Mouse (Mus musculus) thymus, postnatal 14 days (tissue): ENCODE data around the gene Phldb2.

Source experiments
- DNase-seq: peaks from one replicate; pipeline ENCODE4 v3.0.0; 2021

Phldb2 gene

DNA sequence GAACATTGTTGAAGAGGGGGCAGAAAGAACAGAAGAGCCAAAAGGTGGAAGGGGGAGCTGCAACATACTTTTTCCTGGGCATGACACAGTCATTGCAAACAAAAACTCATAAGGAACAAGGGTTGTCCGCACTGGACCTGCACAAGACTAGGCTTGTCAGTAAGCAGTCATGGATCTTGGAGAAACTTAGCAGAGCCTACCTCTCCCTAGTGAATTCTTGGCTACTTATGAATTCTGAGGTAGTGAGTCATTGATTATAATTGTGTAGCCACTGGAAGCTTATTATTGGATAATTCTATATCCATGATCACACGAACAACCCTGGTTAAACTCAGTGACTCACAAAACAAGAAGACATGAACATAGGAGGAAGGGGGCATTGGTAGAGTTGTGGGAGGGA is 7.1 kb downstream of the Phldb2 start:
- DNase-seq: no peak

DNA sequence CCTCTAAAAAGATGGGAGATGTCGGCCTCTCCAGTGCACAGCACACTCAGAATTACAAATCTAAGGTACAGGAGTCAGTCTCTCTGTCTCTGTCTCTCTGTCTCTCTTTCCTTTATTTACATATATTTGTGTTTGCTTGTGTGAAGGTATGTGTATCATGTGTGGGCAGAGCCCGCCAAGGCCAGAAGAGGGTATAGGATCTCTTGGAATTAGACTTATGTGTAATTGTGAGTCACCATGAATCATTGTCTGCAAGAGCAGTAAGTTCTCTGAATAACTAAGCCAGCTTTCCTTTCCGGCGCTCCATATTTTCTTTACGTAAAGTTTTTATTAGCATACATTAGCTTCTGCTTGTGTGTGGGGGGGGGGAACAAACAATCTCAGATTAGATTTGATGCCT is 7.7 kb downstream of the Phldb2 start:
- DNase-seq: no peak

DNA sequence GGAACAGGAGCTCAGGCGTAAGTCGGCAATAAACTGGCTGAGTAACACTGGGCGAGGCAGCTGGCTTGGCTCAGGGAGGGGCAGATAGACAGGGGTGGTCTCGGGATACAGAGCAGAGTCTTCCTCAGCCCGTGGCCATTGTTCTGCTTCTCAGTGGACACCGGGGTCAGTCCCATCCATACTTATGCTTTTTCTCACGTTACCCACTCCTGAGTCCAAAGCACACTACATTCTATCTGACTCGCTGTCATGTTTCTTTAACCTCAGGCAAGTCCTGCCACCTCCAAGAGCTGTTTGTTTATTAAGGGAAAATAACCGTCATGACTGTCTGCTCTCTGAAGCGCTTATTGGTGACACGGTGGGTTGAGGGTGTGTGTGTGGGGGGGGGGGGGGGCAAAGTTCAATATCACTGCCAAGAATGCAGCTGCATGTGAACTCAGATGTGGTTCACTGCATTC is 8.2 kb downstream of the Phldb2 start:
- DNase-seq: no peak

DNA sequence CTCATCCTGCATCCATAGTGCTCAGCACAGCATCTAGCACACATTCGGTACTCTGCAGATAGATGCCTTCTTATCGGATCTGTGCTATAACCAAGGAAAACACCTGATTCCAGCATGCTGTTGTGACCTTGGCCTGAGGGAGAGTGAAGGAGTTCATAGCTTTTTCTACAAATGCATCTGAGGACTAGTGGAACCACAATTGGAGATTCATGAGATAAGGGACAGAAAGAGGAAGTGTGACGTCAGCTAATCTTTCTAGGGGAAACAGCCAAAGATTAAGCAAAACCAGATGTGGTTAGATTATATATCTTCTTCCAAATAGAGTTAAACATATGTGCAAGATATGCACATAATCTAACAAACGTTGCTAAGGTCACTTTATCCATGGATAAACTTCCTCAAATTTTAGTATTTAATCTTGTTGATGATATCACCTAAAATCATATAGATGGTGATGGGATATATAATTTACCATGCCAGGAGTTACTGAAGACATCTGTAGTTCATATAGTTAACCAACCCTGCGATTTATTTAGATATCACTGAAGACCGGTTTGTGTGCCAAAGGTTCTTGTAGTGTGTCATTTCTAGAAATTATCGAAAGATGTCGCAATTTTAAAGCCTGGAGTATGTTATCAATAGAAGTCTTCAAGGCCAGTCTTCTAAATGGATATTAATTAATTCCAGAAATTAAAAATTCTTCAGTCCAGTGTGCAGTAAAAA is 11.1 kb downstream of the Phldb2 start:
- DNase-seq: no peak

DNA sequence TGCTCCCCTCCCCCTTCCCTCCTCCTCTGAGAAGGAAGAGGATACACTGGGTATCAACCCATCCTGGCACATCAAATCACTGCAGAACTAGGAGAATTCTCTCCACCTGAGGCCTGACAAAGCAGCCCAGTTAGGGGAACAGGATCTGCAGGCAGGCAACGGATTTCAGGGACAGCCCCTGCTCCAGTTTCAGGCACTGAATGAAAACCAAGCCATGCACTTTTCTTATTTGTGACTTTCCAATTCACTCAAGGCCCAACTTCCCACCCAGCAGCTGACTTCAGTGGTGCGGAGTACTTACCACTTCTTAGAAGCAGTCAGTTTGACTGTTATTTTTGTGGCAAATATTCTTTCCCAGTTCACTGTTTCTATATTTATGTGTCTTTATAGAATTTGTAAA is 12.7 kb downstream of the Phldb2 start:
- no peak for DNase-seq

DNA sequence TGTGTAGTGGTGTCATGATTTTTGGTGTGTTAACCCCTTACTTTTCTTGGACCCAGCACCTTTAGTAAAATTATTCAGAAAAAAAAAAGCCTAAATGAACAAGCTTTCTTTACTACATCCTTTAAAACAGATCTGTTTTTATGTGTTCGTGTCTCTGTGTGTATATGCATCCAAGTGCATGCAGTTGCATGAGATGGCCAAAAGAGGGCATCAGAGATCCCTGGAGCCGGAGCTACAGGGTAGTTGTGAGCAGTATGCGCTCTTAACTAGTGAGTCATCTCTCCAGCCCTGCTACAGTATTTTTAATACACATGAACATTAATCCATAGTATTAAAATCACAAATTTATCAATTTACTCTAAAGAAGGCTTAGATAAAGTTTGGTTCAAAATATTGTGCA is 14.0 kb downstream of the Phldb2 start:
- no peak for DNase-seq

DNA sequence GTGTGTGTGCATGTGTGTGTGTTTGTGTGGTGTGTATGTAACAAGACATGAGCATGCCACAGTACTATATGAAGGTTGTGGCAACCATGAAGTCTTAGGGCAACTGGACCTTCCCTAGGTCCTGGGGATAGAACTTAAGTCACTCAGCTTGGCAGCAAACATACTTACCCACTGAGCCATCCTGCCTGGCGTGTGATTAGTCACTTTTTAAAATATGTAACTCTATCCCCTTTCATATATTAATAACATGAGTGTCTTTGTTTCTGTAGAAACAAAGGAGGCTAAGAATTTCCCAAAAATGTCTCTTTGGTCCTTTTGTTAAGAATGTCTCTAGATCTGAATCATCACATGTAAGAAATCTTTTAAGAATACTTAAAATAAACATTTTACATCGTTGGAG is 16.0 kb downstream of the Phldb2 start:
- DNase-seq: no peak

DNA sequence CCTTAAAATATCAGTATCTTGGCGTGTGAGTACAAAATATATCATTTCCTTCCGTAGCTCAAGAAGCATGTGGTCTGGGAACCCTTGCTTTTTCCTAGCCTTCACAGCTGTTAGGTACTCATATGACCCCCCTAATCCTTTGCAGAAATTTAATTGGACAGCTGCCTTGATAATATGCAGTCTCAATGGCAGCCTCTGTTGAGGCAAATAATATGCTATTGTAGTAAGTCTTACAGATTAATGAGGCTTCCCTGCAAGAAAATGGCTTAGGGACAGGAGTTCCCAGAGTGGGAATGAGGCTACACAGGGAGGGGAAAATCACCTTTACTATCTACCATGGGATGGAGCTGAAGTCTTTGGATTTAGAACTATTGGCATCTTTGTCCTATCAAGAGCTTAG is 16.9 kb downstream of the Phldb2 start:
- no peak for DNase-seq

DNA sequence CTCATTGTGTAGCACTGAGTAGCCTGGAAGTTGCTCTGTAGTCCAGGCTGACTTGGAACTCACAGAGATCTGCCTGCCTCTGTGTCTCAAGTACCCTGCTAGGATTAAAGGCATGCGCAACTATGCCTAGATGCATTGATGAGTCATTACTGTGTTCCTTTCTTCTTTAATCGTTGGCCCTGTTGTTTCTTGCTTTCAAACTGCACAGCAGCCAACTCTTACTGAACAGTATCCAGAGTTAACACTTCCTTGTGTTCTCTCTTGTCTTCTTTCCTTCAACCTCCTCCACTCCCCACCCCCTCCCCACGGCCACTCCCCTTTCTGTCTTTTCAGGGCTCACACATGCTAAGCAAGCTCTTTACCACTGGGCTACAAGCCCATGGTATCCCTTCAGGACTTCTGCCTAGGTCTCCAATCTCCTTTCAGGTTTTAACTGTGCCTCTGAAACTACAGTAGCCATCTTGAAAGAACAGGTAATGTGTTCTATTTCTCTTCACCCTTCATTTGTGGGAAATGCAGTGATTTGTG is 17.4 kb downstream of the Phldb2 start:
- no peak for DNase-seq

DNA sequence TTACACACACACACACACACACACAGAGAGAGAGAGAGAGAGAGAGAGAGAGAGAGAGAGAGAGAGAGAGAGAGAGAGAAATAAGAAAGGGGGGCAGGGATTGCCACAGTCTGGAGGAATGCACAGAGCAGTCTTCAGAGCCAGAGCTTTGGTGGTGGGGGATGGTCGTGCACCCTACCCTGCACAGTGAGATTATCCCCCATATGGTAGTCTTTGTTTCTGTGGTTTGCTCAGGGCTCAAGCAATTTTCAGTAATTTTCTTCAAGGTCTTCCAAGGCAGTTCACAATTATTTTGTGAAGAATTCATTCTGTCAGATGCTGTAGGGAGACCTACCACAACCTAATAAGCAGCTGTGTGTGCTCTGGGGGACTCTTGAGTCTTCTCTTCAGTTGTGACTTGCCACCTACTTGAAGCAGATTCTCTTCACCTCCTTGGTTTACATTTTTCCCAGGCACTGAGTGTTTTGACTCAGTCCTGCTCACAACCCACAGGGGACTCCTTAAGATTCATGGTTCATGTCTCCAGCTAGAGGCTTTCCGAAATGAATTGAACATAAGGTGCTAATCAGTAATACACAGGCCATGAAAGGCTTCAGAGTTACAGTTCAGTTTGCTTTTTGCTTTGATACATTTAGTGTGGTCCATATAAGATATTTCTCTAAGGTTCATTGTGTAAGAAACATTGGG is 18.5 kb downstream of the Phldb2 start:
- DNase-seq: no peak

DNA sequence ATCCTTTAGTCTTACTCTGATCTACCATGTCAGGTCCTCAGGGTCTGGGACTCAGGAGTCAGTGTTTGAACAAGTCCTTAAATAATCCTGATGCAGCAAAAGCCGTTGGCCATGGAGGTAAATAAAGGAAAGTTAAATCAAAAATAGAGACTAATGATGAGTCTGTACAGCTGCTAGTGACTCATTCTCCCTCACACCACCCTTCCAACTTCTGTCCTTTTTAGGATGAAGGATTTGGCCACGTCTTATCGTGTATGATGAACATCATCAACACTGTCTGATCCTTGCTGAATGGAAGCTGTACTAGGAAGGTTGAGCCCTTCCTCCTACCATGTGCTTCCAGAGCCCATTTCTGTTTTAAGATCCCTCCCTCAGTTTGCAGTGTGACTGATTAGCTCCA is 23.1 kb downstream of the Phldb2 start:
- DNase-seq: no peak

DNA sequence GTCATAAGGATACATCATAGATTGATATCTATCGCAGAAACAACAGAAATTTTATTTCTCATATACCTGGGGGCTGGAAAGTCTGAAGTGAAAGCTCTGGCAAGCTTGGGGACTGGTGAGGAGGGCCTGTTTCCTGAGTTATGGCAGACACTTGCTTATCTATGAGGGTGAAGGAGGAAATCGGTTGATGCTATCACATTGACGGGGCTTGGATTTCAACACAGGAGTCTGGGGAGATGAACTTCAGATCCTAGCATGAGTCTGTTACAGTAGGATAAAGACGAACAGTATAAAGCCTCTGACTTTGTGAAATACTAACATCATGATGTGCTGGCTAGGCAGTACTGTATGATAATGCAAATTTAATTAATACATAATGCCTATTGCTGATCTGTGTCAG is 25.3 kb downstream of the Phldb2 start:
- DNase-seq: no peak

DNA sequence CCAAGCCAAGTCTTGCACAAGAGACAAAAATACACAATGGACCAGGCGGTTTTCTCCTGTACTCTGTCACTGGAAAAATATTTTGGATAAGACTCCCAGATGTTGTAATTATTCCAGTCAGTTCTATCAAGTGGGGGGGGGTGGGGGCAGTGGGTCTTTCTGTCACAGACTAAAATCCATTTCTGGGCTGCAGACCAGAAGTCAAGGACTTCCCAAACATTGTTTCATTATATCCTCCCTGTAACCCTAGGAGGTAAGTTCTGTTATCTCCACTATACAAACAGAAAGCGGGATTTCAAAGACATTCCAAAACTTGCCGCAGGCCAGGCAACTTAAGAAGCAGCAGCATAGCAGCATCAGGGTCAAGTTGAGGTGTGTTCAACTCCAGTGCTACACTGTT is 25.8 kb downstream of the Phldb2 start:
- DNase-seq: no peak

DNA sequence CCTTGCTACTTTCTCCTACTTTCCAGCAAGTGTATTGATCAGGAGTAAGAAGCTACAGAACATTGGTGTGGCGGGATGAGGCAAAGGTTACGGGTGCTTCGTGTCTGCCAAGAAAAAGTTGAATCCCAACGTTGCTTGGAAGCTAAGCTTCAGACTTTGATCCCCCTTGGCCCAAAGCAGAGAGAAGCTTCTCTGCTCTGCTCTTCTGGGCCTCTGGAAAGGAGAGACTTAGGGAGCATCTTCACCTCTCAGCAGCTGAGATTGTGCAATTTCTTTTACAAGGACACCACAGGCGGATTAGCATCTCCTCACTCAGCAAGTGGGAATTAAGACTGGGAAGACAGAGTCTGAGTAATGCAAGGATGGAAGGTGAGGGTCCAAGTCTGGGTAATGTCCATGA is 26.5 kb downstream of the Phldb2 start:
- no peak for DNase-seq

DNA sequence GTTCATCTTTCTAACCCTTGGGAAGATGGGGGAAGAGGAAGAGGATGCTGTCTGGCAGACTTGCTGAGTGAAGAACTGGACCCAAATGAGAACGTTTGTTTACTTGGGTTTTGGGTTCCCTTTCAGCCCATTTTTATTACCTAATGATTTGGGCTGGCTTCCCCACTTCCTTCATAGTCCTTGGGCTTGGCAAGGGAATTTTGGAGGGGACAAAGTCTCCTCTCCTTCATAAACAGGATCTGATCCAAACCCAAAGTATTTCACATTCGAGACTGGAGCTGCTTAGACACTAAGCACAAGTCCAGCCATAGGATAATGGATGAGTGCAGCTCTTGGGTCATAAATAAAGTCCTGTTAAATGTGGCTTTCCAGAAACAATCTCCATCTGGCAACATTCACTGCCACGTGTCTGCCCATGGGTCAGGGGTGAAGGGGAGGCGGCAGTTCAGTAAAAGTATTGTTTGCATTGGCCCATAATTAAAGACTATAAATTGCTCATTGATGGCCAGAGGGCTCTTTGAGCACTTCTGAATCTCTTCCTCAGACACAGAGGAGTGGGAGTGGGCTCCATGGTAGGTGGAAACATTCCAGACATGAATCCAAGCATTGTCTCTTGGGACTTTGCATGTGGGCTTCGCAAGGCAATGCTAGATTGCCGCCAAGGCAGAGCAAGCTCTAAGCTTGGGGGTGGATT is 29.5 kb downstream of the Phldb2 start:
- no peak for DNase-seq

DNA sequence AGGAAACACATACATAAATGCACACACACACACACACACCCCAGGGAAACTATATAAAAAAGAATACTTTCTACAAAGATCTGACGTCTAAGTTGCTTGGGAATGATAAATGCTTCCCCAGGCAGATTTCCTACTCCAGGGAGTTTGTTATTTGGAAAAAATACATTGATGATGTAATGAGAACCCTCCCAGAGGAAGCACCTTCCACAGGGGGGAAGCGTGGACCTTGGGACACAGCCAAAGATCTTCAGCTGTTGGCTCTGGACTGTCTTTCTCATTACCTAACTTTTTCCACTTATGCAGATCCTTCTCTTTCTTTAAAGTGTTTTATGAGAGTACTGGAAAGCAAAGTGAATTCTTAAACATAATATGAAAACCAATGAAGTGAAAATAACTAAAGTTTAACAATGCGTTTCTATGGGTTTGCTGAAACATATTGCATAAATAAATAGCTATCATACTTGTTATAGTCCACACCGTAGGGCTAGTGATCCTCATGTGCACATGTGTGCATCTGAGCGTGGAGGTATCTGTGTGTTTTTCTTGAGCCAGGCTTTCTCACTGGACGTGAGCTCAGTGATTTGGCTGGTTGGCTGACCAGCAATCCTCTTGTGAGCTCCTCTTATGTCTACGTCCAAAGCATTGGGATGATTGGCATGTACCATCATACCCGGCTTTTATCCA is 30.7 kb downstream of the Phldb2 start:
- DNase-seq: no peak

DNA sequence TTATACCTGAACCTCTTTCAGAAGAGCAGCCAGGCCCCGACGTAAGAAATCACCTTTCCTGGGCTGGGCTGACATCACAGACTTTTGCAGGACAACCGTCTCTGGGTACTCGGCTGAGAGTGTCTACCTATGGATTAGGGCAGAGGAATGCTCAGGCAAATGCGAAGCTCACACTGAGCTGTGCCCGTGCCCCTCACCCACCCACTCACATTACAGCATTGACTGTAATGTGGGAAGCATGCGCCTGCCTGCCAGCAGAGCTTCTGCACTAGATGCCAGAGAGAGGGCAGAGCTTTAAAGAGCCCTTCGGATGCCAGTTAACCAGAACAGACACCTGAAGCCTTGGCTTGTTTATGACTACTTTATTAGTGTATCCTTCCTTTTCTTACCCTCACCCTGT is 33.8 kb downstream of the Phldb2 start:
- DNase-seq: no peak

DNA sequence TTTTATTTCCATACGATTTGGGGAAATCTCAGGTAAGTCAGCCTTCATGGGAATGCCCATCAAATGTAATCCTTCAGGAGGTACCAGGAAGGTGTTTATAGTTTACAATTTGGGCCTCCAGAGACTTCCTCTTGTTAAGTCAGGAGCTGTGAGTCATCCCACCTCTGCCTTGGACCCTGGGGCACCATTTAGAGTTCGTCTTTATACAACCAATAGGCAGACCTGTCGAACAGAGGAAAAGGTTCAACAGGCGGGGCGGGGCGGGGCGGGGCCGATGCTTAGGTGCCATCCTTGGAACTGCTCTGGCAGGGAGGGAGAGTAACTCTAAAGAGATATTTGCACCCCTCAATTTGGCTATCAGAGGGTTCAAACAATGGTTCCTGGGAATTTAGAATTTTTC is 49.8 kb downstream of the Phldb2 start:
- no peak for DNase-seq

DNA sequence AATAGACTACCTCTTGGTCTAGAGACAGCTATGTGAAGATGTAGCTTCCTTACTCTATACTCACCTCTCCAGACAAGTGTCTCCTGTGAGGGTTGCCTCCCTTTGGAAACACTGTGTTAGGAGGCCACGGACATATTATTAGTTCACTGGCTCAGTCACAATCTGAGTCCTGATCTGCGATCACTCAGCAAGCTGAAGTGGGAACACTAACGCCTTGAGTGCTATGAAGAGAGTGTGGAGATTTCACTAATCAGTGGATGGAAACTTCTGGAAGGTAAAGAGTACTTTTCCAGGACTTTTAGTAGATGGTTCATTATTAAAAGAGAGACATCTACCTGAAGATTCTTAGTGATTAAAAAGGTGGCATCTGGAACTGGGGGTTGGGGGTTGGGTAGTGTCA is 54.9 kb downstream of the Phldb2 start:
- no peak for DNase-seq

DNA sequence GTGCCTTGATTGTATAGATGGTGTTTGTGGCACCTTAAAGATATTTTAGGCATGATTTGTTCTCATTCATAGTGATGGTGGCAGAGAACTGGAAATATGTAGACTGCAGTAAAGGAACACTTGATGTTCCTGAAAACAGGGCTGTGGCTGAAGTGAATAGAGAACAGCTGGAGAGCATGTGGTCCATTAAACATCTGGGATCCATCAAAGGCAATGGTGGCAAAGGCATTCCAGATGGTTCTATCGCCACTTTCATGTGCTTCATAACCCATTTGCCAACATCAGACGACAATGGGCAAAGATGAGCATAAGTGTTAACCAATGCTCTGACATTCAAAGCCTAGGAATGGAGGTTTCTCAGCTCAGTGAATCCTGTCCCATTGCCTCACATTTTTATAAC is 56.8 kb downstream of the Phldb2 start:
- DNase-seq: no peak

DNA sequence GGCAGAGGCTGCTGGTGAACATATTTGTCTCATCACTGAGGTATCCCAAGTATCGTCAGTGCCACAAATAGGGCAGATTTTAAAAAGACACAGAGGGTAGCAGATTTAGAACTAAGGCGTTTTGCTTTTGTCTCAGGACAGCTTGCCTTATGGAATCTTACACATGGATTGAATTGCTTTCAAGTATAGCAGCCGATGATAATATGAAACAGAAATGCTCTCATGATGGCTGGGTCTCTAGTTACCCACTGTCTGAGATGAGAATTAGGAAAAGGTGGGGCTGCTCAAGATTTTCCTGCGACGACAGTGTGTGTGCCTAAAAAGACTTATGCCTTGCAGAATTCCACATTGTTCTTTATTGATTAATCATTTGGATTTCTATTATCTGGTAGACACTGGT is 58.4 kb downstream of the Phldb2 start:
- DNase-seq: no peak

DNA sequence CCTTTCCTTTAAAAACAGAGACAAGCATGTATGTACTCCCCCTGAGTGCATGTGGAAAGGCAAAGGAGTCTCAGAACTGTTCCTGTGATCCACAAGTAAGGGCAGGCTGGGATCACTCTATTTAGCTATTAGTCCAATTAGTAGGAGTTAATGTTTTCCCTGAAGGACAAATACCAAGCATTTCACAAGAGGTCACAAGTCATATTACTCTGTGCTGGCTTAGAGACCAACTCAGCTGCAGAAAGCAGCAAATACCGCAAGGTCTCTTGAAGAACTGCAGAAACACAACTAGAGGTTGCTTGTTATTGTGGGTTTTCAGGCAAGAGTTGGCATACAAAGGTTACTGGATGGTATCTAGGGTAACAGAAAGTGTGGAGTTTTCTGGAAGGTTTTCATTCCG is 59.6 kb downstream of the Phldb2 start:
- no peak for DNase-seq

DNA sequence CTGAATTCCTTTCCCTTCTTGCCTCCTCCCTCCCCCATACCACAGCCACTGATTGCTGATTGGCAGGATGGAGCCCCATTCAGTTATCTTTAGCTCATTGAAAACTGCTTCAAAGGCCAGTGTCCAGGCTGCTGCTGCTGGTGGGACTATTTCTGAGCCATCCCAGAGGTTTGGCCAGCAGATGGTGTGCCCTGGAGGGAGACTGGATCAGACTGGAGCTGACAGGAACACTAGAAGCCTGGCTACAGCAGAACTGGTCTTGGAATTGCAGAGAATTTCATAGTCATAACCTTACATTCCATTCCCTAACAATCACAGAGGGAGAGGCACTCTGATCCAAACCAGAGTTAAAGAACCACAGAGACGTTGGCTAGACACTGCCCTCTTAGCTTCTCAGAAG is 60.5 kb downstream of the Phldb2 start:
- no peak for DNase-seq
